Mouse (Mus musculus) bone marrow, adult 2 months (tissue): ENCODE data around the gene Slc35f6. TPM values are rescaled to one million over a fixed set of nuclear protein-coding genes. Genes with fewer than 3 reads are reported as not detected.

ENCODE experiments used
- H3K27ac ChIP-seq: fragments of 200-500 bp; 2 replicates; pipeline ENCODE4 v1.5.1; 2012; ENCODE audit warnings: low read depth, mild to moderate bottlenecking, control low read depth, inconsistent platforms, low read length; ENCODE audit not compliant: control insufficient read depth, poor library complexity, insufficient read depth
- H3K4me1 ChIP-seq: fragments of 200-500 bp; 2 replicates; pipeline ENCODE4 v1.6.1; 2011; ENCODE audit warnings: low read length; ENCODE audit not compliant: control insufficient read depth, insufficient read depth
- H3K4me3 ChIP-seq: fragments of 200-500 bp; replicated peaks from 2 replicates; pipeline ENCODE3; 2011; ENCODE audit warnings: mild to moderate bottlenecking, low read depth, low read length, control low read depth; ENCODE audit not compliant: control insufficient read depth
- CTCF ChIP-seq: fragments of 200-500 bp; IDR thresholded peaks from 2 replicates; pipeline ENCODE4 v1.5.1; 2011; ENCODE audit warnings: low read length, control low read depth; ENCODE audit not compliant: control insufficient read depth, insufficient read depth
- POLR2A ChIP-seq: fragments of 200-500 bp; IDR thresholded peaks from 2 replicates; pipeline ENCODE4 v1.6.1; 2011; ENCODE audit warnings: low read depth, mild to moderate bottlenecking, control low read depth, low read length, borderline replicate concordance; ENCODE audit not compliant: control insufficient read depth
- WGBS: fragments of 180-500 bp; shearing (Covaris S2); methylation state at CpG from one replicate; pipeline ENCODE4 v1.1.7; 2018; 5-methylcytosine and 5-hydroxymethylcytosine counted together
- polyA plus RNA-seq: library from polyadenylated mRNA; stranded (reverse); fragments of >200 nt; gene quantifications from 2 replicates; pipeline ENCODE4 v1.2.4, GENCODE M21; 2011; ENCODE audit warnings: low replicate concordance; ENCODE audit not compliant: missing spikeins, insufficient read depth, insufficient read length

The Slc35f6 gene
- 7.7 and 17.0 TPM in 2 replicates for polyA plus RNA-seq

DNA sequence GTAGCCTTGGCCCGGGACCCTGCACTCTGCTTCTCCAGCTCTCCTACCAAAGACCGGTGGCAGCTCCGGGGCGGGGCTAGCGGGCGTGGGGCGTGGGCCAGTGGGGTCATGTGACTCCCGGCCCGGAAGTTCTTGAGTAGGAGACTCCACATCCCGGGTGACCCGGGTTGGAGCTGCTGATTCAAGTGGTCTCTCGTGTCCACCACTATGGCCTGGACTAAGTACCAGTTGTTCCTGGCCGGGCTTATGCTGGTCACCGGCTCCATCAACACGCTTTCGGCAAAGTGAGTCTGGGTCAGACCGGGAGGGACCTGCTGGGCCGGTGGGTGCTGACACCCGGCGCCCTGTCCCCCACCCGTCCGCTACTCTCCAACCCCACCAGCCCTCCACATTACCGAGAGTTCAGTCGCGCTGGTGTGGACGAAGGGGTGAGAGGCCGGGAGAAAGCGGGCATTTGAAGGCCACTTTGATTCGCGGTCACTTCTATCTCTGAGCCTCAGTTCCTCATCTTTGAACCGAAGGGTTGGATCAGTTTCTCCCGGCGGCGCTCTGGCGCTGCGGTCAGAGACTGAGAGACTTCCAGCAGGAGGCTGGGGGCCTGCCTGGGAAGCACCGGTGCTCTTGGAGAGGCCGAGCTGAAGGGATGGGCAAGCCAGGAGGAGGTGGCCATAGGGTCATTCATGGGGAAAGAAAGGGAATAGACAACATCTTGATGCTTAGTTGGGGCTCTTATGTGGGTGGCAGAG is at the start of gene Slc35f6:
Gene Slc35f6 (plus strand): TSS at position 119 of the 746 bp plus-strand sequence.
- TF ChIP-seq CTCF (no peak), POLR2A (peak; percentile 56; the same call in 1 of the 2 replicates)
- WGBS: under 1% methylated on average over 38 of the region's 38 CpGs
- Histone ChIP-seq H3K4me1 (peaks cover 8% of the 10 kb centered on the region), H3K27ac (peak within 1 kb of the TSS; percentile 49), H3K4me3 (peak within 1 kb of the TSS; percentile 97)

DNA sequence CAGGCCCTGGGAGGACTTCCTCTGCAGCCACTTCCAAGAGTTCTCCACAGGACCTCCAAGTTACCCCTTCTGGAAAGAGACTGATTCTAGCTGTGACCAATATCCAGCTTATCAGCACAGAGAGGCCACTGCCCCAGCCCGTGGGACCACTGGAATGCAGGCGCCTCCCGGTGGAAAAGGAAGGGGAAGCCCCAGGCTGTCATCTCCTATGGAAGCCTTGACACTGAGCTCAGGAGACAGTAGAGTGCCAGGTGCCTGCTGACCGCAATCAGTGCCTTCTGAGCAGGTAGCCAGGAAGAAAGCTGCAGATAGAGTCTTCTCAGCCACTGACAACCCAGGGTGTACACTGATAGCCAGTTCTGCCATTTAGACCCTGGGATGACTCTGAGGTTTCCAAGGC is 46.3 kb upstream of the Slc35f6 start:
- no peak overlapping the region for H3K4me3 ChIP-seq
- no peaks in the 10 kb centered on the region; the same call in 1 of the 2 replicates for H3K4me1 ChIP-seq
- H3K27ac ChIP-seq: no peak overlapping the region
- TF ChIP-seq CTCF (no peak), POLR2A (no peak)
- 36% methylated on average over 4 of the region's 4 CpGs for WGBS

- 75% methylated on average over 3 of the region's 3 CpGs for WGBS
These were observed 44.5 kb upstream of the Slc35f6 start for GRCm38 (mm10) chr5:30603255-30603654.

DNA sequence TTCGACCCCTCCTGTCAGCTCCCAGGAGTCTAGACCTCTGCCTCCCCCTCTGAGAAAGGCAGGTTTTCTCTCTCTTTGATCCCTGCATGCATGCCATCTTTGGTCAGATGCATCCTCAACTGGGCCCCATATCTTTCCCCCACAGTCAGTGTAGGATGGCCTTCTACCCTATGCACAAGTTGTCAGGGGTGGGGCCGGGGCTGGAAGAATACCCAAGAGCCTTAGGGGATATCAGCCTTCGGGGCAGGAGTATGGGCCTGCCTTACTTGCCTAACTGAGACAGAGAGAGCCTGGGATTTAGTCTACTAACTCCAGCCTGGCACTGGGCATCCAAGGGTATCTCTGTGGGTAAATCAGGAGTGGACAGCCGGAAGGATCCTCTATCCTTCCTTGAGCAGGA is 43.8 kb upstream of the Slc35f6 start:
- Histone ChIP-seq H3K4me1 (no peaks in the 10 kb centered on the region; the same call in 1 of the 2 replicates), H3K27ac (no peak overlapping the region), H3K4me3 (no peak overlapping the region)
- no peak for TF ChIP-seq CTCF
- no peak for TF ChIP-seq POLR2A
- 73% methylated on average over 4 of the region's 4 CpGs for WGBS

More at GRCm38 (mm10) chr5:30603255-30603654, 44.5 kb upstream of the Slc35f6 start:
- TF ChIP-seq POLR2A (no peak), CTCF (no peak)
- H3K4me3 ChIP-seq: no peak overlapping the region
- no peaks in the 10 kb centered on the region; the same call in 1 of the 2 replicates for H3K4me1 ChIP-seq
- no peak overlapping the region for H3K27ac ChIP-seq

DNA sequence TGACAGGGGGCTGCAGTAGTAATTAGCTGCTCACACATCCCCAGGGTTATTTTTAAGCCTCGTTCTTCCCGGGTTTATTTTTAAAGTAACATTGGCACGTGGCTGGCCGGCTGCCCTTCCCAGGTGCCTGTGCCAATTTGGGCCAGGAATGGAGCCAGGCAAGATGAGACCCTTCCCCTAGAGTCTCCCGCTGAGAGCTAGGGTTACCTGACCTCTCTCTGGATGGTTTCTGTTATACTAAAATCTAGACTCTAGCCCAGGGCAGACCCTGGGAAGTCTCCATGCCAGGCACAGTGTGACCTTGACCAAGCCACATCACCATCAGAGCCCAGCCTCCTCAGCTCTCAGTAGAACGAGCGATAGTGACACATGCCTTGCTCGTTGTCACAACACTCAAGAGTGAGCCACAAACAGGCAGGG is 43.0 kb upstream of the Slc35f6 start:
- Histone ChIP-seq H3K4me1 (no peaks in the 10 kb centered on the region; the same call in 1 of the 2 replicates), H3K27ac (no peak overlapping the region), H3K4me3 (no peak overlapping the region)
- TF ChIP-seq CTCF: no peak
- no peak for TF ChIP-seq POLR2A
- 81% methylated on average over 8 of the region's 8 CpGs for WGBS

DNA sequence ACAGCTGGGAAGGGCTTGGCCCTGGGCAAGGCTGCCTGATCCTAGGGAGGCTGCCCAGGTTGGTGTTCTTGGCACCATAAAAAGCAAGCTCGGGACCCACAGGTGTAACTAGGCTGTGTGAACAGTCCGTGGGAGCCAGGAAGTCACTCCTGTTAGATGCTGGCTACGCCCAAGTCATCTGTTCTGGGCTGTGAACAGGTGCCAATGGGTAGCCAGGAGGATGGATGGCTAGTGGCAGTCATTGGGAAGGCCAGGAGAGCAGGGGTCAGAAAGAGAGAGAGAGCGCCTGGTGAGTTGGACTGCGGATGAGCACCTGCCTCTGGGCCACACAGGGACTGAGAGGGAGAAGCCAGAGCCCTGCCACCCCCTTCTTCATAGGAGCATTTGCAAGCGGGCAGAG is 42.1 kb upstream of the Slc35f6 start:
- 69% methylated on average over 6 of the region's 6 CpGs for WGBS

GRCm38 (mm10) chr5:30606424-30607073 is 41.2 kb upstream of the Slc35f6 start:
- Histone ChIP-seq H3K4me1 (no peaks in the 10 kb centered on the region; the same call in 1 of the 2 replicates), H3K4me3 (no peak overlapping the region), H3K27ac (no peak overlapping the region)
- TF ChIP-seq POLR2A (no peak), CTCF (no peak)
- WGBS: 70% methylated on average over 16 of the region's 16 CpGs

More for the DNA sequence above, 42.1 kb upstream of the Slc35f6 start:
- Histone ChIP-seq H3K4me3 (no peak overlapping the region), H3K4me1 (no peaks in the 10 kb centered on the region; the same call in 1 of the 2 replicates), H3K27ac (no peak overlapping the region)
- TF ChIP-seq POLR2A (no peak), CTCF (no peak)

DNA sequence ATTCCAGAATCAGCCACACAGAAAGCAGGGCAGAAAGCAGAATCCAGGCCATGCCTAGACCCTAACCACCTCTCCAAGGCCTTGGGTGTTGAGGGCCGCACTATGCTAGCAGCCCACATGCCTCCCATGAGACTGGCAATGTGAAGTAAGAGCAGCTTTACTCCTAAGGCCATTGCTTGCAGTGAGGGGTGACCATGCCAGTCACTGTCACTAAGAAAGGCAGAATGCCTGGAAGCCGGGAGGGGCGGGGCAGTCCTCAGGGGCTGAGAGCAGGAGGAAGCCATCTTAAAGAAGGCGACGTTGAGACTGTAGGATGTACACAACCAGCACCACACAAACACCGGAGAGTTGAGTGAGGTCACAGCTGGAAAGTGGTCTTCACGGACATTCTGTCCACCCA is 38.6 kb upstream of the Slc35f6 start:
- Histone ChIP-seq H3K4me3 (no peak overlapping the region), H3K27ac (no peak overlapping the region), H3K4me1 (no peaks in the 10 kb centered on the region; the same call in 1 of the 2 replicates)
- no peak for TF ChIP-seq CTCF
- no peak for TF ChIP-seq POLR2A
- WGBS: 79% methylated on average over 7 of the region's 7 CpGs
